Mouse (Mus musculus) heart, adult 2 months (tissue): ENCODE results near the gene Fndc10.

Source experiments
- CTCF ChIP-seq: fragments of 200-600 bp; IDR thresholded peaks from 2 replicates; pipeline ENCODE4 v1.8.1; 2022; ENCODE audit warnings: antibody characterized with exemption, mild to moderate bottlenecking, moderate library complexity
- EP300 ChIP-seq: fragments of 200-500 bp; IDR thresholded peaks from 2 replicates; pipeline ENCODE4 v1.6.1; 2011; ENCODE audit warnings: low read depth, low read length, control low read depth; ENCODE audit not compliant: insufficient read depth
- POLR2A ChIP-seq: fragments of 200-500 bp; IDR thresholded peaks from 2 replicates; pipeline ENCODE4 v1.6.1; 2011; ENCODE audit warnings: mild to moderate bottlenecking, low read depth, low read length, control low read depth; ENCODE audit not compliant: insufficient read depth

- TF ChIP-seq CTCF (no peak), EP300 (no peak), POLR2A (peak; percentile 51)
Observed at GRCm38 (mm10) chr4:155734350-155734941, 40.3 kb downstream of the Fndc10 start, which contains the start of gene Tmem240.
